Mouse (Mus musculus): Measurements from ENCODE around the gene Rec8. TPM values are rescaled to one million over a fixed set of nuclear protein-coding genes. Genes with fewer than 3 reads are reported as not detected.

The Rec8 gene
- polyA plus RNA-seq, 1 experiment from 2014 or later, result 7.7 TPM

DNA sequence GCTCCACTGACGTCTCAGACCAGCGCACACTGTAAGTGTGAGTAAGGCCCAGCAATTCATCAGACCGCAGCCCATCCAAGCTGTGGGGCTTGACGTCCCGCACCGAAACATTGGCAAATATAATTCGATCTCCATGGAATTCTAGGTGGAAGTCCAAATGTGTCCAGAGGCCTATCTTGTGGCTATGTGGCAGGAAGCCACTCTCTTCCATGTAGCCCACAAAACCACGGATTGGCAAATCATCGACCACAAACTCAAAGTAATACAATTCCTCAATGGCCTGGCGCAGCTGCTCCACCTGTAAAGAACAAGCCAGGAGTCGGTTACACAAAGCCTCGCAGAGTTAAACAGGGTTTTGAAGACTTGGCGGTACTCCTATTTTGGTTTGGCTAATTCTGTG lies 23.5 kb downstream of the Rec8 start:
- ATAC-seq (ENCODE audit: insufficient number of reproducible peaks, low FRiP score, low TSS enrichment, low read depth) (no peak), DNase-seq (ENCODE audit: low spot score) (no peak)
- no peak overlapping the region for H3K4me2 ChIP-seq (ENCODE audit: low read depth, severe bottlenecking)
- peaks cover 10% of the 10 kb centered on the region; the same call in 1 of the 2 replicates for H3K4me1 ChIP-seq (ENCODE audit: control insufficient read depth, insufficient read depth, low read length)
- H3K27ac ChIP-seq (replicated peaks; ENCODE audit: low read depth, low read length), result no peak overlapping the region
- H3K4me3 ChIP-seq (ENCODE audit: low read depth, low read length), result no peak overlapping the region
- peaks cover 13% of the 10 kb centered on the region; the same call in 1 of the 2 replicates for H3K36me3 ChIP-seq (ENCODE audit: control insufficient read depth, insufficient read depth, low read length)
- 95% methylated on average over 13 of the region's 13 CpGs for WGBS
- H3K9ac ChIP-seq (ENCODE audit: low read length), result no peak overlapping the region
- H3K27me3 ChIP-seq (ENCODE audit: control insufficient read depth, insufficient read depth, low read length), result no peaks in the 10 kb centered on the region
- H3K9me3 ChIP-seq (ENCODE audit: control insufficient read depth, low read length), result no peaks in the 10 kb centered on the region

DNA sequence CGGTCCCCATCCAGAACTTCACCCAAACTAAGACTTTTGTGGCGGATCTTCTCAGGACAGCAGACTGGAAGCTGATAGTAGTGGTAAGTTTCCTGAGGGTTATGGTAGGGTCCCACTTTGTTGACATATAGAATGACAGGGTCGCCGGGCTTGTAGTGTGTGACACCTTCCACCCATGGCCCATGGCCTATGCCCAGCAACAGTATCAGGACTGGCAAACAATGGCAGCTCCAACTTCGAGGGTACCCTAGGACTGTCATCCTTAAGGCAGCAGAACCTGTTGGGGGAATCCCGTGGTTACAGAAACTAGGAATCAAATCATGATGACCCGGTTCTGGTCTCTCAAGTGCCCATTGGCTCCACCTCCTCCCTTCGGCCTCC lies 24.8 kb downstream of the Rec8 start:
- Histone ChIP-seq H3K36me3 (ENCODE audit: control insufficient read depth, insufficient read depth, low read length) (peaks cover 9% of the 10 kb centered on the region; the same call in 1 of the 2 replicates), H3K4me3 (ENCODE audit: low read depth, low read length) (peak overlapping the region; percentile 97), H3K9ac (ENCODE audit: low read length) (peak overlapping the region; percentile 93), H3K27me3 (ENCODE audit: control insufficient read depth, insufficient read depth, low read length) (no peaks in the 10 kb centered on the region), H3K4me2 (ENCODE audit: low read depth, severe bottlenecking) (peak overlapping the region; percentile 62), H3K4me1 (ENCODE audit: control insufficient read depth, insufficient read depth, low read length) (peaks cover 10% of the 10 kb centered on the region; the same call in 1 of the 2 replicates), H3K27ac (replicated peaks; ENCODE audit: low read depth, low read length) (no peak overlapping the region), H3K9me3 (ENCODE audit: control insufficient read depth, low read length) (no peaks in the 10 kb centered on the region)
- 21% methylated on average over 8 of the region's 8 CpGs for WGBS
- ATAC-seq (ENCODE audit: insufficient number of reproducible peaks, low FRiP score, low TSS enrichment, low read depth) (peak; percentile 36; the same call in 1 of the 2 replicates), DNase-seq (ENCODE audit: low spot score) (no peak)

DNA sequence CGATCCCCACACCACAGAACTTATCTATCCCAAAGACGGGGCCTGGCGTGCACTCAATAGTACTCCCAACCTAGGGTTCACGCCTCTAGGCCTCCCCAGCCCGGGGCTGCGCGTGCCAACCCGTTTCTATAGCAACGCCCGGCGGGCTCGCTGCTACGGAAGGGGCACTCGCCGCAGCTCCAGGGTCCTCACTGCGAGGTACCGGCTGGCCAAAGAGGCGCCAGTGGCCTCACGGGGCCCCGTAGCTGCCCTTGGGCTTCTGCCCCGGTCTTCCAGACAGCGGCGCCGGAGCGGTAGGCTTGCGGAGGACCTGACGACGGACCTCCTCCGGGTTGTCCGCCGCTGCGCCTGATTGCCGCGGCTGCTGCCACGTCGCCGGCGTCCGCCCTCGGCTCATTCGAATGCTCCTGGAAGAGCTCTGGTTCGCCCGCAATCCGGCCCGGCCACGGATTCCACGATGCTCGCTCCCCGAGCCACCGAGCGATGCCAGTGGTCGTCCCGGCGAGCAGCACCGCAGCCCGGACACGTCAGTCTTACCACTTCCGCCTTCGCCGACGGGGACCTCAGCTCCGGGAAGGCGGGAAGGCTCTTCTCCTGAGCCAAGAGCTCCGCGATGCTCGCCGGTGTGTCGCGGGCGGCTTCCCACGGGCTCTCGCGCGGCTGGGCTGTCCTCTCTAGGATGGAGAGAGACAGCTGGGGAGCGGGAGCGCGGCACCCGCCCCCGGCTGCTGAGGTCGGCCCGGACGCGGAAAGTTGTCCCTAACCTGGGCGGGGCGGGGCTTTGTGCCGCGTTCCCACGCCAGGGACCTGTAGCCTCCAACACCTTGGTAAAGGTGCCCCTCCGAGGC lies 25.4 kb downstream of the Rec8 start, which contains the start of gene Tm9sf1:
Gene Tm9sf1, minus strand, starts transcription at position 747 of the 848 bp plus-strand sequence.
- H3K36me3 ChIP-seq (ENCODE audit: control insufficient read depth, insufficient read depth, low read length), result peaks cover 9% of the 10 kb centered on the region; the same call in 1 of the 2 replicates

DNA sequence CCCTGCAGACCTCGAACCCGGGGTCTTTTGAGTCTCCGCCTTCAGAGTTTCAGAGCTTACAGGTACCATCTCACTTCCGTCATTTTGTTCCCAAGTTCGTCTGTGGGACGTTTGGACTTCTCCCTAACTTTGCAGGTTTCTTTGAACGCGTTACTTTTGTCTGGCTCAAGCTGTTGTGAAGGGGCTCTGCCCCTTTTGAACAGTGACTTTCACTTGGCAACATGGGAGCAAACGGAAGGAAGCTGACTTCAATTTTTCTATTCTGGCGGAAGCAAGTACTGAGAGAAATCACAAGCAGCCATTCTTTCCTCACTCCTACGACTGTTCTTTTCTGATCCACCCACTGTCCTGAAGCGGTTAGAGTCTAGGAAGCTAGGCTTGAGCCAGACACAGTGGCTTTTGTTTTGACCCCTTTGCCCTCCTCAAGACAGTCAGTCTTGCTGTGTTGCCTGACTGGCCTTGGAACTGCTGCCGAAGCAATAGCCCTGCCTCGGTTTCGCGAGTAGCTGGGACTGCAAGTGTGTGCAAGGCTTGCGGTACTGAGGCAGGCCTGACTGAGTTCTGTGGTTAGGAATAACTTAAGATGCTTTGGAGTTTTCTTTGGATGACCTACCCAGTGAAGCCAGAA lies 26.5 kb downstream of the Rec8 start:
- DNase-seq (ENCODE audit: low spot score) (no peak), ATAC-seq (ENCODE audit: insufficient number of reproducible peaks, low FRiP score, low TSS enrichment, low read depth) (no peak)
- Histone ChIP-seq H3K4me2 (ENCODE audit: low read depth, severe bottlenecking) (peak overlapping the region; percentile 62), H3K9me3 (ENCODE audit: control insufficient read depth, low read length) (no peaks in the 10 kb centered on the region), H3K9ac (ENCODE audit: low read length) (peak overlapping the region; percentile 93), H3K27me3 (ENCODE audit: control insufficient read depth, insufficient read depth, low read length) (no peaks in the 10 kb centered on the region), H3K4me1 (ENCODE audit: control insufficient read depth, insufficient read depth, low read length) (peaks cover 10% of the 10 kb centered on the region; the same call in 1 of the 2 replicates), H3K27ac (replicated peaks; ENCODE audit: low read depth, low read length) (no peak overlapping the region), H3K4me3 (ENCODE audit: low read depth, low read length) (peak overlapping the region; percentile 97), H3K36me3 (ENCODE audit: control insufficient read depth, insufficient read depth, low read length) (peaks cover 9% of the 10 kb centered on the region; the same call in 1 of the 2 replicates)
- WGBS, result 41% methylated on average over 17 of the region's 17 CpGs

More for the DNA sequence above, 25.4 kb downstream of the Rec8 start, which contains the start of gene Tm9sf1:
- Histone ChIP-seq H3K27me3 (ENCODE audit: control insufficient read depth, insufficient read depth, low read length) (no peaks in the 10 kb centered on the region), H3K4me3 (ENCODE audit: low read depth, low read length) (peak within 1 kb of the TSS; percentile 97), H3K4me1 (ENCODE audit: control insufficient read depth, insufficient read depth, low read length) (peaks cover 10% of the 10 kb centered on the region; the same call in 1 of the 2 replicates), H3K9me3 (ENCODE audit: control insufficient read depth, low read length) (no peaks in the 10 kb centered on the region), H3K9ac (ENCODE audit: low read length) (peak within 1 kb of the TSS; percentile 93), H3K4me2 (ENCODE audit: low read depth, severe bottlenecking) (peak within 1 kb of the TSS; percentile 62), H3K27ac (replicated peaks; ENCODE audit: low read depth, low read length) (peak within 1 kb of the TSS; percentile 78)
- under 1% methylated on average over 89 of the region's 89 CpGs for WGBS
- DNase-seq (ENCODE audit: low spot score), result peak; percentile 86
- peak; percentile 82 for ATAC-seq (ENCODE audit: insufficient number of reproducible peaks, low FRiP score, low TSS enrichment, low read depth)

DNA sequence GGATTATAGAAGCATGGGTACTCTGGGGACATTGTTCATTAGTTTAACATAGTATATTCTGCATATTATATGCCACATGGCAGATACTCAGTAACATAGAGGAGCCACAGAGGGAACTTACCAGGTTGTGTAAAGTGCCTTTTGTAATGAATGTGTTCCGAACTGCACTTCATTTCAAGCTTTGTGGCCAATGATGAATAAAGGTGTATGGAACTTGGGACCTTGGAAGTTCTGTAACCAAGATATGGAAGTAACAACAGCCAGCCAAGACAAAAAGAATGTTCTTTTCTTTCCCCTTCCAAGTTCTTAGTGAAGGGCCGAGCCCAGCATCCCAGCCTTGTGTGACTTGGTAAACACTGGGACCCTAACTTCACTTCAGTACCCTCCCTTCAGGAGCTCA lies 32.0 kb downstream of the Rec8 start, which contains the start of gene Tssk4:
Gene Tssk4, plus strand, starts transcription at position 301 of the 400 bp plus-strand sequence.
- H3K9me3 ChIP-seq (ENCODE audit: control insufficient read depth, low read length), result no peaks in the 10 kb centered on the region
- no peak within 1 kb of the TSS for H3K27ac ChIP-seq (replicated peaks; ENCODE audit: low read depth, low read length)
- no peaks in the 10 kb centered on the region for H3K4me1 ChIP-seq (ENCODE audit: control insufficient read depth, insufficient read depth, low read length)
- whole genome bisulfite sequencing, result 95% methylated on average over 2 of the region's 2 CpGs
- no peak within 1 kb of the TSS for H3K4me3 ChIP-seq (ENCODE audit: low read depth, low read length)
- H3K36me3 ChIP-seq (ENCODE audit: control insufficient read depth, insufficient read depth, low read length), result peaks cover 3% of the 10 kb centered on the region; the same call in 1 of the 2 replicates
- H3K4me2 ChIP-seq (ENCODE audit: low read depth, severe bottlenecking), result no peak within 1 kb of the TSS
- ATAC-seq (ENCODE audit: insufficient number of reproducible peaks, low FRiP score, low TSS enrichment, low read depth) (no peak), DNase-seq (ENCODE audit: low spot score) (no peak)
- H3K27me3 ChIP-seq (ENCODE audit: control insufficient read depth, insufficient read depth, low read length), result no peaks in the 10 kb centered on the region
- H3K9ac ChIP-seq (ENCODE audit: low read length), result no peak within 1 kb of the TSS

DNA sequence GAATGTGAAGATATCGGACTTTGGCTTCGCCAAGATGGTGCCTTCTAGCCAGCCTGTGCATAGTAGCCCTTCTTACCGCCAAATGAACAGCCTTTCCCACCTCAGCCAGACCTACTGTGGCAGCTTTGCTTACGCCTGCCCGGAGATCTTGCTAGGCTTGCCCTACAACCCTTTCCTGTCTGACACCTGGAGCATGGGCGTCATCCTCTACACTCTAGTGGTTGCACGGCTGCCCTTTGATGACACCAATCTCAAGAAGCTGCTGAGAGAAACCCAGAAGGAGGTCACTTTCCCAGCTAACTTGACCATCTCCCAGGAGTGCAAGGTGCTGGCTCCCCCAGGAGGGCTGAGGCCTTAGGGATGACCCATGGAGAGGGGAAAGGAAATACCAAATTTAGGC lies 33.7 kb downstream of the Rec8 start:
- H3K4me1 ChIP-seq (ENCODE audit: control insufficient read depth, insufficient read depth, low read length), result no peaks in the 10 kb centered on the region
- WGBS, result 79% methylated on average over 7 of the region's 7 CpGs
- no peaks in the 10 kb centered on the region for H3K9me3 ChIP-seq (ENCODE audit: control insufficient read depth, low read length)
- no peaks in the 10 kb centered on the region; the same call in 1 of the 2 replicates for H3K36me3 ChIP-seq (ENCODE audit: control insufficient read depth, insufficient read depth, low read length)
- no peak overlapping the region for H3K27ac ChIP-seq (replicated peaks; ENCODE audit: low read depth, low read length)
- no peak overlapping the region for H3K4me3 ChIP-seq (ENCODE audit: low read depth, low read length)
- H3K4me2 ChIP-seq (ENCODE audit: low read depth, severe bottlenecking), result no peak overlapping the region
- no peak overlapping the region for H3K9ac ChIP-seq (ENCODE audit: low read length)
- no peaks in the 10 kb centered on the region for H3K27me3 ChIP-seq (ENCODE audit: control insufficient read depth, insufficient read depth, low read length)
- DNase-seq (ENCODE audit: low spot score) (no peak), ATAC-seq (ENCODE audit: insufficient number of reproducible peaks, low FRiP score, low TSS enrichment, low read depth) (no peak)

DNA sequence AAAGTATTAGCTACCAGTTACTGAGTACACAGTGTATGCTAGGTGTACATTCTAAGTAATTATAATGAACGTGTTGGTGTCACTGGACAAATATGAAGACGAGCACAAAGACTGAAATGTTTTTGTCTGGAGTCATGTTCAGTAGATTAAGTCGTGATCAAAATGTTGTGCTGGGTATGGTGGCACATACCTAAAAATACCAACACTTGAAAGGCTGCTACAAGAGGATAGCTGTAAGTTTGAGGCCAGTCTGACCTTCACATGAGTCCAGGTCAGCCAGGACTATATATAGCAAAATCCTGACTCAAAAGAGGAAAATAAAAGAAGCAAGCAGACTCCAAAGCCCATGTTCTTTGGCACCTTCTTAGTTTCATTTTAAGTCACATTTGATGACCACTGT lies 39.1 kb downstream of the Rec8 start:
- no peak overlapping the region for H3K4me3 ChIP-seq (ENCODE audit: low read depth, low read length)
- 90% methylated on average over 3 of the region's 3 CpGs for WGBS
- H3K27me3 ChIP-seq (ENCODE audit: control insufficient read depth, insufficient read depth, low read length), result no peaks in the 10 kb centered on the region
- DNase-seq (ENCODE audit: low spot score) (no peak), ATAC-seq (ENCODE audit: insufficient number of reproducible peaks, low FRiP score, low TSS enrichment, low read depth) (no peak)
- H3K36me3 ChIP-seq (ENCODE audit: control insufficient read depth, insufficient read depth, low read length), result peaks cover 2% of the 10 kb centered on the region; the same call in 1 of the 2 replicates
- H3K4me1 ChIP-seq (ENCODE audit: control insufficient read depth, insufficient read depth, low read length), result 0 out of 2 replicates have a peak, but pooled peaks cover 3% of the 10 kb centered on the region
- no peak overlapping the region for H3K9ac ChIP-seq (ENCODE audit: low read length)
- H3K4me2 ChIP-seq (ENCODE audit: low read depth, severe bottlenecking), result no peak overlapping the region
- H3K27ac ChIP-seq (replicated peaks; ENCODE audit: low read depth, low read length), result no peak overlapping the region
- no peaks in the 10 kb centered on the region for H3K9me3 ChIP-seq (ENCODE audit: control insufficient read depth, low read length)

DNA sequence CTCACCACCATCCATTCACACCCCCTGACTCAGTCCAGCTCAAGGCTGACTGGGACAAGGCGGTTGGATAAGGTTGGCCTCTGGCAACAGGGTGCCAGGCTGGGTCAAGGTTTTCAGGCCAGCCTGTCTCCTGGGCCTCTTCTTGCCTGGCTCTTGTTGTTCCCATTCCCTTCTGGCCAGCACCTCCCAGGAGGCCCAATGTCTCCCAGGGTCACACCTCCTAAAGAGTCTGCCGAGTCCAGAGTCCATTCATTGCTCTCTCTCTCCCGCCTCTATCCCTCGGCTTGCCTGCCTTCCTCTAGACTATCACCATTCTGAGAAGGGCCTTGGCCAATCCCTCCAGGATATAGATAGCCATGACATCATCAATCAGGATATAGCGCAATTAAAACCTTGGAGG lies 40.2 kb downstream of the Rec8 start:
- Histone ChIP-seq H3K27ac (replicated peaks; ENCODE audit: low read depth, low read length) (no peak overlapping the region), H3K9ac (ENCODE audit: low read length) (no peak overlapping the region), H3K4me2 (ENCODE audit: low read depth, severe bottlenecking) (no peak overlapping the region), H3K4me3 (ENCODE audit: low read depth, low read length) (no peak overlapping the region), H3K36me3 (ENCODE audit: control insufficient read depth, insufficient read depth, low read length) (peaks cover 5% of the 10 kb centered on the region), H3K4me1 (ENCODE audit: control insufficient read depth, insufficient read depth, low read length) (0 out of 2 replicates have a peak, but pooled peaks cover 3% of the 10 kb centered on the region), H3K9me3 (ENCODE audit: control insufficient read depth, low read length) (no peaks in the 10 kb centered on the region), H3K27me3 (ENCODE audit: control insufficient read depth, insufficient read depth, low read length) (no peaks in the 10 kb centered on the region)
- no peak for DNase-seq (ENCODE audit: low spot score)
- no peak for ATAC-seq (ENCODE audit: insufficient number of reproducible peaks, low FRiP score, low TSS enrichment, low read depth)
- 93% methylated on average over 5 of the region's 5 CpGs for WGBS

All from limb, embryonic 11.5 days (tissue).